Mouse (Mus musculus): ENCODE results near the gene Prkca.

The Prkca gene

DNA sequence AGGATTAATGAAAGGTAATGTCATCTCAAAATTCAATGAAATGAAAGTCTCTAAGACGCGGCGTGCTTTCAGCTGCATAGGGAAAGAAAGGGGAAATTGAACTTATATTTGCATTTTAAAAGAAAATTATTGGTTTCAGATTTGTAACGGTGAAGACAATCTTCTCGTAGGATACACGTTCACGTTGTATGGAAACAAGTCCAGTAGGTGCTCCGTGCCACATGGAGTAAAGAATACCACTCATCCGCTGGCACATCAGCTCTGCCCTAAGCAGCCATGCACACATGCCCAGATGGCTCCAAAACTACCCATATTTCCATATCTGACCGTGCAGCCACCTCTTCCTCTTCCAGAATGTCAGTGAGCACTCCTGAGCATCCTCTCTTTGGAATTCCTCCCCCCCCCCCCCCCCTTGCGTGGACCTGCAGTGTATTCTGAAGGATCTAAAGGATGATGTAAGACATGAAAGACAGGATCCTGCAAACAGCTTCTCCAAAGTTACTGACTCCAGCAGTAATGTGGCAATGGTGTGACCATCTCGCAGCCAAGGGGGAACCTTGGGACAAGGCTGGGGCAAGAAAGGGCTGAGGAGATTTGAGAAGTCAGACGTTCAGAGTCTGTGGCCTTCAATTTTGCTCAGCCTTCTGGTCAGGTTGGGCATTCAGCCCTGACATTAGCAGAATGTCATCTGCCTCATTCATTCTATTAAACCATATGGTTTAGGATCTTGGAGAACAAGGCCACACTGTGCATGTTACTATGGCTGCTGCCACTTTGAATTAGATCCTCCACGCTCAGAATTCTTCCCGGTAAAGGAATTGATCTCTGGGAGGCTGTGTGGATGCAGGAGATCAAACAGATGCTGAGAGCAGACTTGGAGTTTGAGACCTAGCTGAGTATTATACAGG is 142.8 kb downstream of the Prkca start:
- no peak for DNase-seq

DNA sequence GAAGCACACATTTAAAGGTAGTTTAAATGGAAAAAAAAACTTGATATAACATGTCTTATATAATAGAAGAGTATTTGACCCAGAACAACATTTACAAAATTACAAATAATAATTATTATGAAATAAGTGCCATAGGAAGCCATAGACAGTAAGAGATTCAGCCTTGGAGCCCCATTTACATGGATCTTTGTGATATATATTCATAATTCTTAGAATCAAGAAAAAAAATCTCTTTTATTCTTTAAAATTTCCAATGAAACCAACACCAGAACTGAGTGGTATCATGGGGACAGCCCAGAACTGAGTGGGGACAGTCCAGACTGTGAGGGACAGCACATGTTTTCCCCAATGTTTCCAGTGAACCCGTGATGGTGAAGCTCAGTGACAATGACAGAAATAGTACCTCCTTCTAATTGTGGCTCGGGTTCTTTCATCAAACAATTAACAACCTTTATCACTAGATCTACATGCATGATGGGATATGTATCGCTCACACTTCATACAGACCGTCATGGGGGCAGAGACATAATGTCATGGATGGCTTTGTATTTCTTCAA is 144.2 kb downstream of the Prkca start:
- no peak for DNase-seq

DNA sequence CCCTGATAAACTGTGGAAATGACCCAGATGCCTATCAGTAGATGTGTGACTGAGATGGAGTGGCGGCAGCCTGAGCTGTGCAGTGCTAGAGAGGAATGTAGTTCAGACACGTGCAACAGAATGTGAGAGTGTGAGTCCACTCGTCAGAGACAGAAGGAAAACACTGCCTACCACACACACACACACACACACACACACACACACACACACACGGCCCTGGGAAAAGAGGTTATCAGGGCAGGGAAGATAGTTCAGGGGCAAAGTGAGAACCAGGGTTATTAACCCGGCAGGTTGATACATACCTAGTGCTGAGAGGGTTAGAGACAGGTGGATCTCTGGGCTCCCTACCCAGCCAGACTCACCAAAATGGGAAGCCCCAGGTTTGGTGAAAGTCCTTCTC is 145.1 kb downstream of the Prkca start:
- no peak for DNase-seq

DNA sequence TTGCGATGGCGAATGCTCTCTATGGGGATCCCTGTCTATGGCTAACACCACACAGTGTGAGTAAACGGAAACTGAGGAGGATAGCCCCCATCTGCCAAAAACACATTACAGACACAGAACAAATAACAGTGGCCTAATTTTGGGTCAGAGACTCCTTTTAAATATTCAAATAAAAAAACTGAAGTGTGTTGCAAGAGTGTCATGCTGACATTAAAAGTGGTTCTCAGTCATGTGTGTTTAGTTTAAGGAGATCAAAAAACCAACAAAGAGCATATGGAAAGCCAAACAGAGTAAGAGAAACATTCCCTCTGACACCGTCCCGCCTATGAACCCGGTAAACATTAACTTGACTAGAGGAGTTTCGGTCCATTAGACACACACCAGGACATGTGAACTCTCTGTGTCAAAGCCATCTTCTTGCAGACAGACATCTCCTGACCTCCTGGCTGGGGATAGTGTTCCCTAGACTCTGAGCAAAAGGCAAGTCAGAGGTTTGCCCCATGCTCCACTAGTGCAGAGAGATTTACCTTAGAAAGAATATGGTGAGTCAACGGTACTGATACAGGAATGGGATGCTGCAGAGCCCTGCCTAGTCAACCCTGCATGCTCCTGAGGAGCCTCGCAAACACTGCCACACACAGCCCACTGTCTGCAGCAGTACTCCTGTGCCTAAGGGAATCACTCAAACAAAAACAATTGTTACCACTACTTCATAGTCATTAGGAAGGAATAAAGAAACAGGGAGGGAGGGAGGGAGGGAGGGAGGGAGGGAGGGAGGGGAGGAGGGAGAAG is 146.1 kb downstream of the Prkca start:
- DNase-seq = no peak

DNA sequence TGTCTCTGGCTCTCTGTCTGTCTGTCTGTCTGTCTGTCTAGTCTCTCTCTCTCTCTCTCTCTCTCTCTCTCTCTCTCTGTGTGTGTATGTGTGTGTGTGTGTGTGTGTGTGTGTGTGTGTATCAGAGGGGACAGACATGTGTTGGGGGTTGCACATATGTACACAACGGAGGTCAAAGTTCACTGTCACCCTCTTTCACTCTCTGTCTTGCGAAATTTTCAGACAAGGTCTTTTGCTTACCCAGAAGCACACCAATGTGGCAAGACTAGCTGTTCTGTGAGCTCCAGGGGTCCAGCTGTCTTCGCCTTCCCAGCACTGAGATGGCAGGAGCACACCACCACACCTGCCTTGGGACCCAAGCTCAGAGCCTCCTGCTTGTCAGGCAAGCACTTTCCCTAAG is 146.9 kb downstream of the Prkca start:
- DNase-seq = no peak

DNA sequence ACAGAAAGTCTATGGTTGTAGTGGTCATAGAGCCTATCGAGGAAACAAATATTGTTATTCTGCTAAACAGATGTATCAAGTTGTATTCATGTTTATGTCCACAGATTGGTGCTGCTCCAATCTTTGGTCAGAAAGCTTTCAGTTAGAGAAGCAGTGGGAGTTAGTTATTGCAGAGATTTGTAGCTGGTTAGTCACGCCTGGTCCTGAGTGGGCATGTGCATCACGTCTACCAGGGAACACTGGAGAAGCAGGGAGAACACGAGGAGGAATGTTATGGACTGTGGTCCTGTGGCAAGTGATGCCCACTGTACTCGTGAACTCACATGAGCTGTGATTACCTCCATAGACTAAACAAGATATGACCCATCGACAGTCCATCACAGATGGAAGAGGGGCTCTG is 153.4 kb downstream of the Prkca start:
- DNase-seq = no peak

DNA sequence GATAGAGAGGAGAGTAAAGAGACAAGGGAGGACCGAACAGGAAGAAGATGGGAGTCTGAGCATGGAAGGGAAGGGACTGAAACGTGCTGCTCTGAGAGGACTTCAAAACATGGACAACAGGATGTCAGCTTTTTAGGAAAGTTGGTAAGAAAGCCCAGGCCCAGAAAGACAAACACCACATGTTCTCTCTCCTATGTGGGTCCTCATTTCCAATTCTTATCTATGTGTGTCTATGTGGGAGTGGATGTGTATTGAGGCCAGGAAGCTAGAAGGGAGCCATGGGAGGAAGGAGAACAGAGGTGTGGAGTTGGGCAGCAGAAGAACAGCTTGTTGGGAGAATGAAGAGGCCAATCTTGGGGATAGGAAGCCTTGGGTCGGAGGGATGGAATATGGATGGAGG is 154.4 kb downstream of the Prkca start:
- no peak for DNase-seq

DNA sequence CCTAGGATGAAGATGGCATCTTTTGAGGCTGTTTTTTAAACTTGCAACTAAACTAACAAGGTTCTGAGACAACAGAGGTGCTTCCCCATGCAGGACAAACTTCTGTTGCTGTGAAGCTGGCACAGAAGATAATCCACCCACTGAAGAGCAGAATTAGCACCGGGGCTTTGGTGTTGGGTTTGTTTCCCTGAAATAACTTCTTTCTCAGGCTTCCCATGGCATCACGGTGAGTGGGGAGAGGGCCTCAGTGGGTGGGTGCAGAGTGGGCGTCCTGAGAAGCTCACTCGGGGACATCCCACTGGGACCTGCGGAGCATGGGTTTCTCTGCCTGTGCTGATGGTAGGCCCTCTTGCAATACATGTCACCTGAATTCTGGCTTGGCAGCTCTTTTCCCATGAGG is 161.3 kb downstream of the Prkca start:
- DNase-seq = peak; percentile 44

DNA sequence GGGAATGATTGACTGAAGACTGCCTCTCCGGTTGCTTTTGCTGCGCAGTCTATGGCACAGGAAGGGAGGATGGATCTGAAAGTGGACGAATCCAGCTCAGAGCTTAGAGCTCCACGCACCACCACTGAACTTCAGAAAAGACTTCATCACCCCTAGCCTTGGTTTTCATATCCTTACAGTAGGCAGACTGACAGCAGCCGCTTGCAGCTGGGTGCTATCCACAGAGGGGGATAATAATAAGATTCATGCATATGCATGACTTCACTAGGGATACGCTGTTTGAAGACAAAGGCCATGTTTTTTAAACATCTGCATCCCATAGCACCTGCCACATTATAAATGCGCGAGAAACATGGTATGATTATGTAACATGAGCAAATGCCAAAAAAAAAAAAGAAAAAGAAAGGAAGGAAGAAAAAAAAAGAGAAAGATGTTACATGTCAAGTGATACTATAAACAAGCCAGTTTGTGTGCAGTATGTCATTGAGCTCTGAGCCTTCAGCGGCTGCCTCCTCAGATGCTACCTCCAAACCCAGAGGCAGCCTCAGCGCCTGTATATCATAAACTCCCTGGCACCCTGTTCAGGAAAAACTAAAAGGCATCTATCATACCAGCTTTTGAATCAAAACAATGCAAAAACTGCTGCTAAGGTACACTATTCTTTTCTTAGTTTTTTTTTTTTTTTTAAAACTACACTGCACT is 162.6 kb downstream of the Prkca start:
- no peak for DNase-seq

DNA sequence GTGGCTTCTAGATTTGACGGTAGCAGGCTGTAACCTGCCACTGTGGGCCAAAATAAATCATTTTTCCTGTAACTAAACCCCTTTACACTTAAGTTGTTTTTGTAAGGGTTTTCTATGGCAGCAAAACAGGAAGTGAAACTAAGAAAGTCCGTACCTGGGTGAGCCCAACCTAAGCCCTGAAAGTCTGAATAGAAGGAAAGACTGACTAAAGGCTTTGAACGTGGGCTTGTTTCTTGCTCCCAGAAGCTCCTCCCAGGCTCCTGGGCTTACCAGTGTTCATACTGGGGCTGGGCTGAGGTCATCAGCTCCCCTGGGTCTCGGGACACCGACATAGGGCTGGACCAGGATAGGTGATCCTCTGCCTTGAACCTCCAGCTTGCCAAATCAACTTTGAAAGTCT is 164.9 kb downstream of the Prkca start:
- no peak for DNase-seq

DNA sequence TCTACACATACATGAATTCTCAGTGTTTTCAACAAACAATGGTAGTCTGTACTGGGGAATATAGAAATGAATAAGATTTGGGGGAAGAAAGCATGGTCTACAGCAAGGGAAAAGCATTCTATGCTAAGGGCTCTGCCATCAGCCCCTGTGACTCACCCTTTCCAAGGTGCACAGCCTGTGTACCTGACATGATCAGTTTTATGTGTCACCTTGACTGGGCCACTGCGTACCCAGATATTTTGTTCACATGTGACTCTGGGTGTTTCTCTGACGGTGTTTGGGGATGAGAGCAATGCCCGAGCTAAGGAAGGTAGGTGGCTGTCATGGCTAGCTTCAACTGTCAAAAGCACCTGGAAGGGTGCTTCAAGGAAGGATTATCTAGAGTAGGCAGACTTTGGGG is 165.5 kb downstream of the Prkca start:
- DNase-seq = no peak

DNA sequence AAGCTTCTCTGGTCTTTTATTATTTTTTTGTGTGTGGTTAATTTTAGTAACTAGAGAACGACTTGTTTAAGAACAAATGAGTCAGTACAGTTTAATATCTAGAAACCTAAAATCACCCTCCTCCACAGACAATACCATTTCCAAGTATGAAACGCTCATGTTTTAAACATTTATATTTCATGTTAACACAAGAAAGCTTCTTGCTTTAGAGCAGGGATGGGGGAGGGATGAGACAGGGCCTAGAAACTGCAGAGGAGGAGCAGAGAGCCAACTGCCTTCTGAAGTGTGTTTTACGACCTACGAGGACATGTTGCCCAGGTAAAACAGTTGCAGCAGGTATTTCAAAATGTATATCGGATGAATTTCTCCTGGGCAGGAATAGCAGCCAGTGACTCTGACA is 167.0 kb downstream of the Prkca start:
- no peak for DNase-seq

DNA sequence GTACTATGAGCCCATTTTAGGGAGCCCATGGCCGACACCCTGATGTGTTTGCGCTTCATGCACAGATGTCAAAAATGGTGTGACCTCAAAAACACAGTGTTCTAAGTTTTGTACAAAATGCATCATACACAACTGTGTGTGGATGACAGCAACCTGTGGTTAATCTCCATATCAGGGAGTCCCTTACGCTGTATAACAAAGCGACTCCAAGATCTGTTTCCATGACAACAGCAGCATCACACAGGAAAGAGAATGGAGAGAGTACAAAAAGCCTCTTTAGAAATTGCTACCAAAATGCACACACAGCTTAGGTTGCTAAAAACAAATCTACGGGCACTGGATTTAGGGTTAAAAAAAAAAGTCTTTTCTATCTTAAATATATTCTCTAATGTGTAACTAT is 171.8 kb downstream of the Prkca start:
- no peak for DNase-seq

DNA sequence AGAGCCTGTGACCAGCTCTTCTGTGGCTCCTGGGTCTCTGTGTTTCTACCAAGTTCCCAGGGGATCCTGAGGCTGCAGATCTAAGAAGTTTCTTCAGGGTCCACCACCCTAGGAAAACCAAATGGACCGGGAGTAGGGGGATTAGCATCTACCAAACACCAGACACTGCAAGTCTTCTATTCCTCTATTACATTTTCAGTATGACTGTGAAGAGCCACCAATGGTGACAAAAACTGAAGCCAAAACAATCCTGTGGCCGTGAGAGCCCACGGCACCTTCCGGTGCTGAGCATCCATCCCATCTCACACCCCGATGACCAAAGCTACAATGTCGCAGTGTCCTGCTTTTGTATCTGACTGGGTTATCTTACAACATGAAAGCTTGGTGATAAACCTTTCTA is 172.5 kb downstream of the Prkca start:
- no peak for DNase-seq

DNA sequence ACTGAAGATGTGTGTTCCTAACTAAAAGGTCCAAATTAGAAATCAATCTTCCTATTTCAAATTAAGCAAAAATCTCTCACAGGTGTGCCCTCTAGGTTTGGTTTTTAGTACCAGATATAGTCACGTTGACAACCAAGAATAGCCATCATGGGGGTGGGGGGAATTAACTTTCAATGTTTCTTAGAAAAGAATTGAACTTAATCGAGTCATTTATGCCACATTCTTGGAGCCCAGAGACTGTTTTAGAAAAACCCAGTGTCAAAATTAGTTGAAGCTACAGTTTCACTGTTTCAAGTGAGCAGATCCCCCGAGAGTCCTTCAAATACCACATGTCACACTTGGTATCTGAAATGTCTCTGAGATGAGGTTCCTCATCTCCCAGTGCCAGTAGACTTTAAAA is 173.6 kb downstream of the Prkca start:
- no peak for DNase-seq

DNA sequence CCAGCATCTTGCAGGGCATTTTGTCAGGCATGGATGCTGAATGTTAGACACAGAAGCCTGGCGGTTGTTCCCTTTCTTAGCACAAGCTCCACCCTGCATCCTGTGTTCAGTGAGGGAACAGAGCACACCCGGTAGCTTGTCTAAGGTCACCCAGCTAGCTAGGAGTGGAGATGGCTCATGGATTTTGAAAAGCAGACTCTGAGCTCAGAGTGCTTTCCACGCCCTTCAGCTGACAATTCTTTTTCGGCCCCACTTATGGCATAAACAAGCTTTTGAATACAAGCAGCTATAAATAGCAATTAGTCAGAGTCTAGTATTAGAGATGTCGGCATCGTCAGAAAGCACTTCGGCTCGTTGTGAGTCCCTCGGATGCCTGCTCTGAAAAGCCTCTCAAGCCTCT is 178.0 kb downstream of the Prkca start:
- peak; percentile 28 for DNase-seq

DNA sequence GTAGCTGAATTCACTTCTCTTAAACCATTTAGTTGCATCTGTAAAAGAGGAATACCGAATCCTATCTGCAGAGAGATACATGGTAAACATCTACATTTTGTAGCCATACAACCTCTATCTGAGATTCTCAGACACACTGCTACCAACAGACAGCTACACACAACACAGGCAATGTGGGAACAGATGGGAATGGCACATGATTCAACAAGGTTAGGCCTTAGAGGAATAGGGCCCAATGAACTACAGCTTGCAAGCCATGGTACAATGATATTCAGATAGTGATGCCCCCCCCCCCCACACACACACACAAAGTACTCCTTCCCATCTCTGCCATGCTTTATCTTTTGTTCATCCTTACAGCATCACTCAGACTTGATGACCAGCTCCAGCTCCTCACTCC is 181.1 kb downstream of the Prkca start:
- no peak for DNase-seq

DNA sequence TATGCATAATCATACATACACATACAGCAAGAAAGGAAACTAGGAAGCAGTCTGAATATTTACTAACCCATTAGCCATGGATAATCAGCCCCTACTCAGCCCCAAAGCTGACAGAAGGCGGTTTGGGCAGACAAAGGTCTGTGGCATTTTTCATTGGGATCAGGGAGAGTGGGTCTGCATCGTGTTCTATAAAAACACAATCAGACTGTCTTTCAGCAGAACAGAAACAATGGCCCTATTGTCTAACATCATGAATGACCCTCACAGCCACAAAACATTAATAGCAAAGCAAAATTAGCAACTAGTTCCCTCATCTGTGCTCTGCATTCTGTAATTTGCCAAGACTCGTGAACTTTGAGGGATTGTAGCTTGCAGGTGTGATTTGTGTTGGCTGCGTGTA is 181.6 kb downstream of the Prkca start:
- no peak for DNase-seq

DNA sequence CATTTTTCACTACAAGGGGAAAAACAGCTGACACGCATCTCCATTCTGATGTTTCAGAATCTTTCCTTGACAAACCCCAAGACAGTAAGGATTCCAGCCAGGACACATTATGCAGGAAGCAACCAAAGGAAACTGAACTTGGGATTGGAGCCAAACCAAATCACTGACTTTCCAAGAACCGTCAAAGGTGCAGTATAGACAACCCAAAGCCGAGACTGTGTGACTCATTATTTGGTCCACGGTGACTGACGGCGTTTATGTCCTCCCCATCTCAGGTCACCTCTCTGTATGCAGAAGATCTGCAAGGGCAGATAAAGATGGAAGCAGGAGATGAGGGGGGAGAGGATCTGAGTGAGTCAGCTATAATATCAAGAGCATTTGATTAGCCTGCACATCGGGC is 183.7 kb downstream of the Prkca start:
- DNase-seq = no peak

DNA sequence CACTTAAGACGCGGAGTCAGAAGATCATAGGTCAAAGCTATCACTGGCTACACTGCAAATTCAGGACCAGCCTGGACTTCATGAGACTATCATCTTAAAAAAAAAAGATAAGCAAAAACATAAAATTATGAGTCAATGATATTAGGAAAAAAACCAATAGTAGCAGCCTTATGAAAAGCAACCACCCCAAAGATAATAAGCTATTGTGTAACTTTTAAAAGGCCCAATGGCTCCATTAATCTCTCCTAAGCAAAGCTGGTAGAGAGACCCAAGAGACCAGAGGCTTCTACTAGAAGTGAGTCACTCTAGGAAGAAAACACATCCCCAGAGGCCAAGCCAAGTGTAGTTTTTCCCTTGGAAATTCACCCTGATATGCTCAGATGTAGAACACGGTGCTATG is 185.7 kb downstream of the Prkca start:
- no peak for DNase-seq

DNA sequence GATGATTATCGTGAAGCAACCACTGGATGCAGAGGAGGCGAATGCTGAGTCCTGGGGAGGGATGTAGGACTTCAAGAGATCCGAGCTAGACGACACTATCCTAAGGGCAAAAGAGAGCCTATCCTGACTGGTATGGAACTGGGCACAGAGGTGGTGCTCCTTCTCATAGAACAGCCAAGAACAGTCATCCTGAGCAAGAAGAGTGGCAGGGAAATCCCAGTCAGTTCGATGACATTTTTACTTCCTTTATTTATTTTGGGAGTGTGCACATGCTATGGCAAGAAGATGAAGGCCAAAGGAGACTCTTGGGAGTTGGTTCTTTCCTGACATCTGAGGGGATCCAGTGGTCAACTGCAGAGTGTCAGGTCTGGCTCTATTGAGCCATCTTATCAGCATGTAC is 186.7 kb downstream of the Prkca start:
- DNase-seq = no peak

DNA sequence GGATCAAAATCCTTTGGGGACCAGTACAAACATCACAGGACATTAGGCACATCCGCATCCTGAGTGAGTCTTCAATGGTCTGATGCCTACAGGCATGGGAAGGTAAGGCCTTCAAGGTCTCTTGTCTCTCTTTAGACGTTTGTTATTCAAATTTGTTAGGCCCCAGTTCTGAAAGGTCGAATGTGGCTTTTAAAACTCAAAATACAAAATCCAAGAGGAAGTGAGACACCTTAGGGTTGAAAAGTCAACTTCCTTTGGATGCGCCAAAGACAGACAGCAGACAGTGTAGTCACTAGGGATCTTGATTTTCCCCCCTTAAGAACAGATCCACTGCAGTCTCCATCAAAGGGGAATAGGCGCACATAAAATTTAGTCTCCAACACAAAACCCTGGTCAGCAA is 187.6 kb downstream of the Prkca start:
- no peak for DNase-seq

DNA sequence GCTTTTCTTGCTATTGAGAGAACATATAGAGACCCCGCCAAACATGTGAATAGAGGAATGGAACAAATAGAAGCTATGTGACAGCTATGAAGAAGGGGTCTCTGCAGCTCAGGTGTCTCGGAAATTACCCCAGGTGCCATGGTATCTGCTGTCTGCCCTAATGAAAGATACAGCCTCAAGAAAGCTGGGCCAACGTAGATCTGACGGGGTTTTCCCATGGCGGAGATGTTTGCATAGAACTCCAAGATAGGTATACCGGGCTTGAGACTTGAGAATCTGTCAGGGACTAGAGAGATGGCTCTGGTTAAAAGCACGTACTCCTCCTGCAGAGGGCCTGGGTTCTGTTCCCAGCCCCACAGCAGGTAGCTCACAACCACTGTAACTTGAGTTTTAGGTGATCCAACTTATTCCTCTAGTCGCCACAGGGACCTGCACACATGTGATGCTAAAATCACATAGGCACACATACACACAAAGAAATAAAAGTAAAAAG is 188.6 kb downstream of the Prkca start:
- no peak for DNase-seq
